Mouse (Mus musculus): ENCODE measurements around the gene Itgav. TPM values are rescaled to one million over a fixed set of nuclear protein-coding genes. Genes with fewer than 3 reads are reported as not detected.

Itgav gene
- polyA plus RNA-seq, 1 experiment: 17.5 TPM

GRCm38 (mm10) chr2:83681785-83682184, 42.4 kb upstream of the Itgav start:
- H3K27me3 ChIP-seq (ENCODE audit: control insufficient read depth, insufficient read depth, low read length): no peaks in the 10 kb centered on the region
- 84% methylated on average over 6 of the region's 6 CpGs for WGBS
- DNase-seq (ENCODE audit: low read depth in 1 of 2, low spot score in 2 of 2): no peak
- no peak overlapping the region for H3K4me3 ChIP-seq (ENCODE audit: extremely low read depth, insufficient read depth, insufficient read length)
- TF ChIP-seq POLR2A (IDR thresholded peaks at IDR 0.05; ENCODE audit: low read depth, low read length) (no peak), CTCF (IDR thresholded peaks at IDR 0.05; ENCODE audit: extremely low read depth, insufficient read depth, insufficient read length, insufficient replicate concordance) (no peak)
- H3K27ac ChIP-seq (ENCODE audit: insufficient read depth, low read length): no peak overlapping the region
- H3K36me3 ChIP-seq (ENCODE audit: control insufficient read depth, insufficient read depth, low read length): no peaks in the 10 kb centered on the region
- H3K4me1 ChIP-seq (ENCODE audit: control insufficient read depth, insufficient read depth, insufficient read length): no peaks in the 10 kb centered on the region

GRCm38 (mm10) chr2:83682282-83682681, 41.9 kb upstream of the Itgav start:
- no peak for DNase-seq (ENCODE audit: low read depth in 1 of 2, low spot score in 2 of 2)
- no peak overlapping the region for H3K27ac ChIP-seq (ENCODE audit: insufficient read depth, low read length)
- no peak for TF ChIP-seq CTCF (IDR thresholded peaks at IDR 0.05; ENCODE audit: extremely low read depth, insufficient read depth, insufficient read length, insufficient replicate concordance)
- no peak for TF ChIP-seq POLR2A (IDR thresholded peaks at IDR 0.05; ENCODE audit: low read depth, low read length)
- WGBS: 60% methylated on average over 8 of the region's 8 CpGs
- no peak overlapping the region for H3K4me3 ChIP-seq (ENCODE audit: extremely low read depth, insufficient read depth, insufficient read length)
- no peaks in the 10 kb centered on the region for H3K4me1 ChIP-seq (ENCODE audit: control insufficient read depth, insufficient read depth, insufficient read length)
- no peaks in the 10 kb centered on the region for H3K27me3 ChIP-seq (ENCODE audit: control insufficient read depth, insufficient read depth, low read length)
- H3K36me3 ChIP-seq (ENCODE audit: control insufficient read depth, insufficient read depth, low read length): no peaks in the 10 kb centered on the region

GRCm38 (mm10) chr2:83683731-83684519, 40.3 kb upstream of the Itgav start:
- H3K36me3 ChIP-seq (ENCODE audit: control insufficient read depth, insufficient read depth, low read length): no peaks in the 10 kb centered on the region
- H3K27me3 ChIP-seq (ENCODE audit: control insufficient read depth, insufficient read depth, low read length): no peaks in the 10 kb centered on the region
- DNase-seq (ENCODE audit: low read depth in 1 of 2, low spot score in 2 of 2): no peak
- TF ChIP-seq CTCF (IDR thresholded peaks at IDR 0.05; ENCODE audit: extremely low read depth, insufficient read depth, insufficient read length, insufficient replicate concordance): no peak
- no peak for TF ChIP-seq POLR2A (IDR thresholded peaks at IDR 0.05; ENCODE audit: low read depth, low read length)
- WGBS: 90% methylated on average over 9 of the region's 9 CpGs
- H3K4me3 ChIP-seq (ENCODE audit: extremely low read depth, insufficient read depth, insufficient read length): no peak overlapping the region
- H3K27ac ChIP-seq (ENCODE audit: insufficient read depth, low read length): no peak overlapping the region
- H3K4me1 ChIP-seq (ENCODE audit: control insufficient read depth, insufficient read depth, insufficient read length): no peaks in the 10 kb centered on the region

- Histone ChIP-seq H3K27me3 (ENCODE audit: control insufficient read depth, insufficient read depth, low read length) (no peaks in the 10 kb centered on the region), H3K27ac (ENCODE audit: insufficient read depth, low read length) (no peak overlapping the region), H3K4me3 (ENCODE audit: extremely low read depth, insufficient read depth, insufficient read length) (no peak overlapping the region), H3K4me1 (ENCODE audit: control insufficient read depth, insufficient read depth, insufficient read length) (no peaks in the 10 kb centered on the region), H3K36me3 (ENCODE audit: control insufficient read depth, insufficient read depth, low read length) (no peaks in the 10 kb centered on the region)
- TF ChIP-seq POLR2A (IDR thresholded peaks at IDR 0.05; ENCODE audit: low read depth, low read length) (no peak), CTCF (IDR thresholded peaks at IDR 0.05; ENCODE audit: extremely low read depth, insufficient read depth, insufficient read length, insufficient replicate concordance) (no peak)
- DNase-seq (ENCODE audit: low read depth in 1 of 2, low spot score in 2 of 2): no peak
- WGBS: 94% methylated on average over 8 of the region's 8 CpGs
Measured at GRCm38 (mm10) chr2:83684691-83685090, 39.5 kb upstream of the Itgav start.

GRCm38 (mm10) chr2:83690372-83690771, 33.8 kb upstream of the Itgav start:
- no peak for DNase-seq (ENCODE audit: low read depth in 1 of 2, low spot score in 2 of 2)
- Histone ChIP-seq H3K36me3 (ENCODE audit: control insufficient read depth, insufficient read depth, low read length) (no peaks in the 10 kb centered on the region), H3K4me1 (ENCODE audit: control insufficient read depth, insufficient read depth, insufficient read length) (no peaks in the 10 kb centered on the region), H3K4me3 (ENCODE audit: extremely low read depth, insufficient read depth, insufficient read length) (no peak overlapping the region), H3K27ac (ENCODE audit: insufficient read depth, low read length) (no peak overlapping the region), H3K27me3 (ENCODE audit: control insufficient read depth, insufficient read depth, low read length) (no peaks in the 10 kb centered on the region)
- 84% methylated on average over 2 of the region's 2 CpGs for WGBS
- TF ChIP-seq POLR2A (IDR thresholded peaks at IDR 0.05; ENCODE audit: low read depth, low read length) (no peak), CTCF (IDR thresholded peaks at IDR 0.05; ENCODE audit: extremely low read depth, insufficient read depth, insufficient read length, insufficient replicate concordance) (no peak)

- DNase-seq (ENCODE audit: low read depth in 1 of 2, low spot score in 2 of 2): no peak
- WGBS: 81% methylated on average over 10 of the region's 10 CpGs
- Histone ChIP-seq H3K27me3 (ENCODE audit: control insufficient read depth, insufficient read depth, low read length) (no peaks in the 10 kb centered on the region), H3K4me1 (ENCODE audit: control insufficient read depth, insufficient read depth, insufficient read length) (no peaks in the 10 kb centered on the region), H3K27ac (ENCODE audit: insufficient read depth, low read length) (no peak overlapping the region), H3K4me3 (ENCODE audit: extremely low read depth, insufficient read depth, insufficient read length) (no peak overlapping the region), H3K36me3 (ENCODE audit: control insufficient read depth, insufficient read depth, low read length) (no peaks in the 10 kb centered on the region)
- TF ChIP-seq POLR2A (IDR thresholded peaks at IDR 0.05; ENCODE audit: low read depth, low read length): no peak
- no peak for TF ChIP-seq CTCF (IDR thresholded peaks at IDR 0.05; ENCODE audit: extremely low read depth, insufficient read depth, insufficient read length, insufficient replicate concordance)
Measured at GRCm38 (mm10) chr2:83692651-83693545, 31.3 kb upstream of the Itgav start.
